8 mouse cellular contexts compared by ENCODE assay signal in the genomic region with DNA sequence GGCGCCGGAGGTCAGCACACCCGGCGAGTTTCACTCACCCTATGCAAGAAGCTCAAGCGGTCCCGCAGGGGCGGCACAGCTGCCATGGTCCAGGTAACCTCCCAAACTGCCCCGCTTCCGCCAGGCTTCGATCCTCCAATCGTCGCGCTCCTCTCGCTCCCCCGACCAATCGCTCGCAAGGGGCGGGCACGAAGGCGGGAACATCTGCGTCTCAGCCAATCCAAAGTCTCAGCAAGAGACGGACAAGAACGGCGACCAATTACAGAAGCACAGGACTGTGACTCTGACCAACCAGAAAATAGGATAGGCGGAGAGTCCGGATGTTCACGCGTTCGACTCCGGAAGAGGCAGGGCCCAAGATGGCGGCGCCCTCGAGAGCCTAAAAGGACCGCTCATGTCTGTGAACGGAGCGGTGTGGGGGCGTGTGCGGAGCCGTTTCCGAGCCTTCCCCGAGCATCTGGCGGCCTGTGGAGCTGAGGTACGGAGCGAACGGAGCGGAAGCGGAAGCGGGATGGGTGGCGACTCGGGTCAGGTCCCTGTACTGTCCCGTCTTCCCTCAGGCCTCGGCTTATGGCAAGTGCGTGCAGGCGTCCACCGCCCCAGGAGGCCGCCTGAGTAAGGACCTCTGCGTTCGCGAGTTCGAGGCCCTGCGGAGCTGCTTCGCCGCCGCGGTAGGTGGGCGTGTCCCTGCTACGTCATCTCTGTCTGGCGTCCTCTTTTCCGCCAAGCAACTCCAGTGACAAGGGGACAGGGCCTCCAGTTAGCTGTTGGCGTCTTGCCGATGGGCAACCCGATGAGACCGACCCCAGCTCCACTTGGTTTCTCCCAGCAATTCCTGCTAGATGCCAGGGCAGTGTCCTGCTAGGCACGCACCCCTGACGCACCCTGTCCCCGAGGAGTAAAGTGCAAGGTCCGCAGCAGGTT. TPM values are rescaled to one million over a fixed set of nuclear protein-coding genes. Genes with fewer than 3 reads are reported as not detected.
DNase-seq lines count a peak whose midpoint lies in the region; ATAC-seq lines count a peak whose summit lies in the region.

A gene (minus strand): TSS at position 144 of the 924 bp plus-strand sequence.
A gene (plus strand): TSS at position 341 of the 924 bp plus-strand sequence.

- ATAC-seq in intestine, embryonic 14.5 days (replicated peaks; ENCODE audit: low FRiP score, low TSS enrichment, low read depth) = peak; percentile 97

- H3K4me3 ChIP-seq in intestine, embryonic 14.5 days (ENCODE audit: low read depth, low read length) = peak within 1 kb of the TSS; percentile 82

- peak within 1 kb of the TSS; percentile 69 for H3K4me2 ChIP-seq in intestine, embryonic 14.5 days (ENCODE audit: low read length)

- H3K36me3 ChIP-seq in intestine, embryonic 14.5 days (ENCODE audit: control insufficient read depth, insufficient read depth, low read length) = peaks cover 33% of the 10 kb centered on the region

- H3K9me3 ChIP-seq in intestine, embryonic 14.5 days (ENCODE audit: control insufficient read depth, low read length) = no peaks in the 10 kb centered on the region

- peak within 1 kb of the TSS; percentile 91 for H3K27ac ChIP-seq in intestine, embryonic 14.5 days (ENCODE audit: low read depth)

- intact Hi-C loops in left cerebral cortex, postnatal 14 days (cut with DNase I) = loop anchor here (10.0 kb wide), 1 partner anchor 164 kb away; no protein-coding TSS in a partner anchor

- peak within 1 kb of the TSS; percentile 77 for H3K9ac ChIP-seq in intestine, embryonic 14.5 days (ENCODE audit: low read length)

- WGBS in intestine, embryonic 14.5 days = under 1% methylated on average over 69 of the region's 77 CpGs

- DNase-seq in adrenal gland, adult 18-20 months (ENCODE audit: low spot score in 2 of 2) = peak; percentile 98 to 99
- peak; percentile 96 for DNase-seq in embryo, embryonic 11 days
- DNase-seq in gastrocnemius, postnatal 25 days = peak; percentile 99
- peak; percentile 100 for DNase-seq in intestine, embryonic 14.5 days (ENCODE audit: low spot score)
- DNase-seq in left cerebral cortex, postnatal 14 days (ENCODE audit: low spot score in 2 of 2) = peak; percentile 99
- DNase-seq in mesoderm, embryonic 11.5 days (ENCODE audit: low read depth, low spot score) = peak; percentile 99
- DNase-seq in right cerebral cortex, postnatal 36 days (ENCODE audit: low spot score in 2 of 2) = peak; percentile 98
- DNase-seq in yolk sac, embryonic 10.5 days (ENCODE audit: low spot score) = peak; percentile 100

- peaks cover 15% of the 10 kb centered on the region for H3K4me1 ChIP-seq in intestine, embryonic 14.5 days (replicated peaks; ENCODE audit: control insufficient read depth, insufficient read depth, low read length)

- no peaks in the 10 kb centered on the region for H3K27me3 ChIP-seq in intestine, embryonic 14.5 days (replicated peaks; ENCODE audit: control insufficient read depth, insufficient read depth, low read length)

RNA-seq across cellular contexts. Expression of the first gene that starts in this region (rescaled TPM):
- total RNA-seq in adrenal gland, adult 18-20 months (2021) = 10 to 100 TPM; 12.3 to 15.4 TPM
- 1 to 10 TPM; 5.2 to 5.5 TPM for total RNA-seq in gastrocnemius, postnatal 25 days (2021)
- polyA plus RNA-seq in intestine, embryonic 14.5 days (2014; fragmentation: Nextera tagmentation; extraction: Ambion mirVana) = 13.3 and 16.5 TPM in 2 replicates
- 10 to 100 TPM; 18.4 to 18.7 TPM for total RNA-seq in left cerebral cortex, postnatal 14 days (2021)

RNA-seq across cellular contexts. Expression of the second gene that starts in this region (rescaled TPM):
- 10 to 100 TPM; 54.9 to 62.9 TPM for total RNA-seq in adrenal gland, adult 18-20 months (2021)
- total RNA-seq in gastrocnemius, postnatal 25 days (2021) = 10 to 100 TPM; 30.9 to 39.5 TPM
- polyA plus RNA-seq in intestine, embryonic 14.5 days (2014; fragmentation: Nextera tagmentation; extraction: Ambion mirVana) = 98.4 and 106 TPM in 2 replicates
- total RNA-seq in left cerebral cortex, postnatal 14 days (2021) = 10 to 100 TPM; 35.3 to 39.1 TPM

Comparison
In these comparisons a context has a peak if more than half of its experiments do, and no peak if none do; other contexts are left out.
1. Peak in every context shown above with its lines: DNase-seq, ATAC-seq, H3K4me3 ChIP-seq and H3K27ac ChIP-seq.